Mouse (Mus musculus): ENCODE measurements around the gene Atg9b. TPM values are rescaled to one million over a fixed set of nuclear protein-coding genes. Genes with fewer than 3 reads are reported as not detected.
A peak's percentile ranks its signal among the peaks of the same experiment; 100 is the strongest.

Atg9b gene
- polyA plus RNA-seq (2015; fragmentation: Nextera tagmentation; extraction: Ambion mirVana) = 0.42 and 0.61 TPM in 2 replicates

DNA sequence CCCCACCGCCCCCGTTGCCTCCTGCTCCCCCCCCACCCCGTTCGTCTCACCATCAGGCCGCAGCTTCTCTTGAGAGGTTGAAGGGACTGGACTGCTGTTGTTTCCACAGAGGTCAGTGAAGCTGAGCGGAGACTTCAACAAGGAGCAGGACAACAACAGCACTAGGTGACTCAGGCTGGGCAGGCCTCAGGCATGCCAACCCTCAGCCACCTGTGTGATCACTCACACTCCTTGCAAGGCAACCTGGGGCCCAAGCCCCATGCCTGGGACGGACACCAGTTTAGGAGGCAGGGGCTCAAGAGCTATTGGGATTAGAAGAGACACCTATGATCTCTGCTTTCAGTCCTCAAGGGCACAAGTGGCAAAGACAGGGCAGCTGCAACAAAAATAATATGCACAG is at the start of gene Atg9b:
TSS of gene Atg9b (minus strand) at position 280 of the 400 bp plus-strand sequence.
- 84% methylated on average over 7 of the region's 7 CpGs for WGBS
- Histone ChIP-seq H3K36me3 (ENCODE audit: control insufficient read depth, insufficient read depth) (no peaks in the 10 kb centered on the region), H3K9me3 (ENCODE audit: control insufficient read depth) (no peaks in the 10 kb centered on the region), H3K27ac (ENCODE audit: low read depth, low read length) (peak within 1 kb of the TSS; percentile 23), H3K9ac (ENCODE audit: low read depth, low read length) (no peak within 1 kb of the TSS), H3K4me2 (replicated peaks; ENCODE audit: low read depth) (no peak within 1 kb of the TSS), H3K27me3 (replicated peaks; ENCODE audit: control insufficient read depth, insufficient read depth, low read length) (0 out of 2 replicates have a peak, but pooled peaks cover 5% of the 10 kb centered on the region), H3K4me1 (replicated peaks; ENCODE audit: control insufficient read depth, insufficient read depth, low read length) (peaks cover 14% of the 10 kb centered on the region), H3K4me3 (ENCODE audit: low read depth, low read length) (no peak within 1 kb of the TSS)
- no peak for TF ChIP-seq CTCF (IDR thresholded peaks at IDR 0.05; ENCODE audit: low read depth)
- ATAC-seq = no peak

DNA sequence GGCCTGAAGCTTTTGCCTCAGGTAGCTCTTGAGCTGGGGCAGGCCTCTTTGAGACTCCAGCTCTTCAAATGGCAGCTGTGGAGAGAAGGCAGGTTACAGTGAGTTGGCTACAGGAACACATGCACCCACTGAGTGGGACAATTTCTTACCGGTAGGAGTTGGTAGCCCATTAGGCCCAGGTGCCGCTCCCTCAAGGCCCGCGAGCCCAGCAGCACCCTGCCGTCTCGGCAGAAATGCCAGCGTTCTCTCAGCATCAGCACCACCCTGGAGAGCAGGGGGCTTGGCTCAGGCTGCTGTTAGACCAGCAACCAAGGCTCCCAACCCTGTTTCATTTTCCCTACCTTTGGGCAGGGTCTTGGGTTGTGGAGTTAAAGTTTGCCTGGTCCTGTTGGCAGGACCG is 49.2 kb upstream of the Atg9b start:
- no peaks in the 10 kb centered on the region for H3K27me3 ChIP-seq (replicated peaks; ENCODE audit: control insufficient read depth, insufficient read depth, low read length)
- no peak for ATAC-seq
- H3K4me3 ChIP-seq (ENCODE audit: low read depth, low read length) = no peak overlapping the region
- TF ChIP-seq CTCF (IDR thresholded peaks at IDR 0.05; ENCODE audit: low read depth) = no peak
- peaks cover 66% of the 10 kb centered on the region for H3K36me3 ChIP-seq (ENCODE audit: control insufficient read depth, insufficient read depth)
- H3K4me2 ChIP-seq (replicated peaks; ENCODE audit: low read depth) = no peak overlapping the region
- H3K9me3 ChIP-seq (ENCODE audit: control insufficient read depth) = no peaks in the 10 kb centered on the region
- no peak overlapping the region for H3K9ac ChIP-seq (ENCODE audit: low read depth, low read length)
- H3K4me1 ChIP-seq (replicated peaks; ENCODE audit: control insufficient read depth, insufficient read depth, low read length) = 0 out of 2 replicates have a peak, but pooled peaks cover 9% of the 10 kb centered on the region
- no peak overlapping the region for H3K27ac ChIP-seq (ENCODE audit: low read depth, low read length)
- WGBS = 90% methylated on average over 8 of the region's 8 CpGs

DNA sequence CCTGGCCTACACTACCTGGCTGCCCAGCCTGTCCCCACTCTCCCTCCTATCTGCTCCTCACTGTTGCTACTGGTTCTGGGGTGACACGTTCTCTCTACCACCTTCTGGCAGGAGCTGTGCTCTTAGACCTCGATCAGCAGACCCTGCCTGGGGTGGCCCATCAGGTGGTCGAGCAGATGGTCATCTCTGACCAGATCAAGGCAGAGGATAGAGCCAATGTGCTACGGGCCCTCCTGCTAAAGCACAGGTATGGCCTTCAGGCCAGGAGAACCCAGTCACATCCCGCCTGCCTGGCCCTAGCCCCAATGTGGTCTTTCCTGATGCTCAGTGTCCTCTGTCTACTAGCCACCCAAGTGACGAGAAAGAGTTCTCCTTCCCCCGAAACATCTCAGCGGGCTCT is 42.0 kb upstream of the Atg9b start:
- ATAC-seq = no peak
- H3K27ac ChIP-seq (ENCODE audit: low read depth, low read length) = no peak overlapping the region
- H3K4me2 ChIP-seq (replicated peaks; ENCODE audit: low read depth) = no peak overlapping the region
- peaks cover 89% of the 10 kb centered on the region for H3K36me3 ChIP-seq (ENCODE audit: control insufficient read depth, insufficient read depth)
- no peak overlapping the region for H3K4me3 ChIP-seq (ENCODE audit: low read depth, low read length)
- H3K27me3 ChIP-seq (replicated peaks; ENCODE audit: control insufficient read depth, insufficient read depth, low read length) = no peaks in the 10 kb centered on the region
- H3K9ac ChIP-seq (ENCODE audit: low read depth, low read length) = no peak overlapping the region
- no peak for TF ChIP-seq CTCF (IDR thresholded peaks at IDR 0.05; ENCODE audit: low read depth)
- 93% methylated on average over 8 of the region's 8 CpGs for WGBS
- H3K9me3 ChIP-seq (ENCODE audit: control insufficient read depth) = no peaks in the 10 kb centered on the region
- H3K4me1 ChIP-seq (replicated peaks; ENCODE audit: control insufficient read depth, insufficient read depth, low read length) = no peaks in the 10 kb centered on the region

DNA sequence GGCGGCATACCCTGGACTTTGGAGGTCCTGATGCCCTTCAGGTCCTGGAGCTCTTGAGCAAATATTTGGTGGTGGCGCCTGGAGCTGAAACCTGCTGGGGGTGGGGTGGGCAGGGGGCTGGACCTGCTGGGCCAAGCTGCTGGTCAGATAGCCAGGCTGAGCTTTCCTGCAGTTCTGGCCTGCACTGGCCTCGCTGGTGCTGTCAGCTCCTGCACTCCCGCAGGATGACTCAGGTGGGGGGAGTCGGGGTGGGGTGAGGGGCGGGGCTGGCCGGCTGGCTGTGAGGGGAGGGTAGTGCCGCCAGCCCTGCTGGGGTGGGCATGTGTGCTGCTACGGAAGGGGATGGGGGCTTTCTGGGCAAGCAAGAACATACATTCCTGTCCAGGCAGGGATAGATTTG is 36.7 kb upstream of the Atg9b start:
- 17% methylated on average over 9 of the region's 9 CpGs for WGBS
- Histone ChIP-seq H3K4me3 (ENCODE audit: low read depth, low read length) (peak overlapping the region; percentile 44), H3K36me3 (ENCODE audit: control insufficient read depth, insufficient read depth) (peaks cover 43% of the 10 kb centered on the region), H3K27ac (ENCODE audit: low read depth, low read length) (peak overlapping the region; percentile 88), H3K9ac (ENCODE audit: low read depth, low read length) (peak overlapping the region; percentile 54), H3K9me3 (ENCODE audit: control insufficient read depth) (no peaks in the 10 kb centered on the region), H3K4me1 (replicated peaks; ENCODE audit: control insufficient read depth, insufficient read depth, low read length) (peaks cover 10% of the 10 kb centered on the region), H3K4me2 (replicated peaks; ENCODE audit: low read depth) (peak overlapping the region; percentile 84), H3K27me3 (replicated peaks; ENCODE audit: control insufficient read depth, insufficient read depth, low read length) (no peaks in the 10 kb centered on the region)
- ATAC-seq = no peak
- no peak for TF ChIP-seq CTCF (IDR thresholded peaks at IDR 0.05; ENCODE audit: low read depth)

DNA sequence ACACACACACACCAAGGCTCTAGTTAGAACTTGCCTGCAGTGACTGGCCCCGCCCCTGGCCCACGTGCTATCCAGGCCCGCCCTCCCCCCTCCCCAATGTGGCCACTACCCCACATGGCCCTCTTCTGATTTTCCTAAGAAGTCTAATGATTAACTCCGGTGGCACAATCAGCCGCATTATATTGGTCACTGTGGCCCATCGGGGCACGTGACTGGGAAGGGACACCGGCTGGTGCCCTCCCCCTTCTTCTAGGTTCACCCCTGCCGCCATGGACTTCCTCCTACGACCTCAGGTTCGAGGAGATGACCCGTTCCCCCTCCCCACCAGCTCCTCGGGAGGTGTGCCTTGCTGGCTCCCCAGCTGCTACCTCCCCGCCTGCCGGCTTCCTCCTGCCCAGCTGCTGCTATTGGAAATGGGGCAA is 36.0 kb upstream of the Atg9b start:
- ATAC-seq = peak; percentile 60
- no peaks in the 10 kb centered on the region for H3K9me3 ChIP-seq (ENCODE audit: control insufficient read depth)
- TF ChIP-seq CTCF (IDR thresholded peaks at IDR 0.05; ENCODE audit: low read depth) = no peak
- H3K27ac ChIP-seq (ENCODE audit: low read depth, low read length) = peak overlapping the region; percentile 88
- H3K36me3 ChIP-seq (ENCODE audit: control insufficient read depth, insufficient read depth) = peaks cover 37% of the 10 kb centered on the region
- H3K27me3 ChIP-seq (replicated peaks; ENCODE audit: control insufficient read depth, insufficient read depth, low read length) = no peaks in the 10 kb centered on the region
- H3K4me1 ChIP-seq (replicated peaks; ENCODE audit: control insufficient read depth, insufficient read depth, low read length) = peaks cover 10% of the 10 kb centered on the region
- peak overlapping the region; percentile 54 for H3K9ac ChIP-seq (ENCODE audit: low read depth, low read length)
- WGBS = 8% methylated on average over 15 of the region's 15 CpGs
- peak overlapping the region; percentile 84 for H3K4me2 ChIP-seq (replicated peaks; ENCODE audit: low read depth)
- H3K4me3 ChIP-seq (ENCODE audit: low read depth, low read length) = peak overlapping the region; percentile 75

DNA sequence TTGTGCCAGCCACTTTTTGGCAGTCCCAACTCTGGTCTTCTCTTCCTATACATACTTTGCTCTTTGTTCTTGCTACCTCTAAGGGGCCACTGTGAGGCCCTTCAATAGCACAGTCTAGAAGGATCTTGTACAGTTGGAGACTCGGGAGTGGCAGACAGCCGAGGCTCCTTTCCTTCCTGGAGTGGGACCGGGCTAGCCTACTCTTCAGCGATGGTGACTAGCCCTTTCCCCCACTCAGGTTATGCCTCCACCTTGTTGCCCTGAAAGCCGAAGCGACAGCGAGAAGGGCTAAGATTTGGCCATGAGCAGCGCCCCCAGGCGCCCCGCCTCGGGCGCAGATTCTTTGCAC is 35.3 kb upstream of the Atg9b start:
- H3K4me1 ChIP-seq (replicated peaks; ENCODE audit: control insufficient read depth, insufficient read depth, low read length) = peaks cover 10% of the 10 kb centered on the region
- 24% methylated on average over 12 of the region's 12 CpGs for WGBS
- H3K27ac ChIP-seq (ENCODE audit: low read depth, low read length) = peak overlapping the region; percentile 88
- H3K4me3 ChIP-seq (ENCODE audit: low read depth, low read length) = peak overlapping the region; percentile 75
- peak; percentile 14; the same call in 1 of the 2 replicates for TF ChIP-seq CTCF (IDR thresholded peaks at IDR 0.05; ENCODE audit: low read depth)
- peak overlapping the region; percentile 27; the same call in 1 of the 2 replicates for H3K9ac ChIP-seq (ENCODE audit: low read depth, low read length)
- no peaks in the 10 kb centered on the region for H3K27me3 ChIP-seq (replicated peaks; ENCODE audit: control insufficient read depth, insufficient read depth, low read length)
- peak overlapping the region; percentile 84 for H3K4me2 ChIP-seq (replicated peaks; ENCODE audit: low read depth)
- H3K9me3 ChIP-seq (ENCODE audit: control insufficient read depth) = no peaks in the 10 kb centered on the region
- ATAC-seq = peak; percentile 16
- H3K36me3 ChIP-seq (ENCODE audit: control insufficient read depth, insufficient read depth) = peaks cover 30% of the 10 kb centered on the region
